Mouse (Mus musculus) erythroblast, embryonic 14.5 days (primary cell): ENCODE measurements around the gene Cnksr1.

Experiments
- GATA1 ChIP-seq: IDR thresholded peaks from 2 replicates; pipeline ENCODE4 v1.6.1; 2012; ENCODE audit warnings: low read length, inconsistent platforms, mixed read lengths
- TAL1 ChIP-seq: IDR thresholded peaks from 3 replicates; pipeline ENCODE4 v1.6.1; 2012; ENCODE audit warnings: low read length, inconsistent platforms, mixed read lengths

DNA sequence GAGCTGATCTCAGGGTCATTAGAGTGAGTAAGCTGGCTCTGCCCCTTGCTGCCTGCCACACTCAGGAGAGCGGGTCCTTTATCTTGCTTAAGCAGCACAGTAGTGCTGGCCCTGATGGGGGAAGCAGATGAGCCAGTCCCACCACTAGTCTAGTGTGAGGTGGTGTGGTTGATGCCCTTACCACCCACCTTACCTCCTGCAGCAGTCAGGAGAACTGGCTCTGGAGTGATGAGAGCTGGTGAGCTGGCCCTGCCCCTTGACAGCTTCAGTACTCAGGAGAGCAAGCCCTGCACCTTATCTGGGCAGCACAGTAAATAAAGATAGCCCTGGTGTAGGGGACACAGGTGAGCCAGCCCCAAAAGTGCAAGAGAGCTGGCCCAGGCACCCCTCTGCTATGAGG, 57.1 kb downstream of the Cnksr1 start:
- TF ChIP-seq GATA1: no peak
- TF ChIP-seq TAL1: no peak
